Mouse (Mus musculus): Measurements from ENCODE around the gene D330045A20Rik. TPM values are rescaled to one million over a fixed set of nuclear protein-coding genes. Genes with fewer than 3 reads are reported as not detected.

The D330045A20Rik gene
- polyA plus RNA-seq, 1 experiment from 2014 or later: 0.42 TPM

GRCm38 (mm10) chrX:139596404-139596803 lies 116.2 kb downstream of the D330045A20Rik start:
- H3K4me1 ChIP-seq (replicated peaks): no peaks in the 10 kb centered on the region
- no peaks in the 10 kb centered on the region for H3K9me3 ChIP-seq
- no peak overlapping the region for H3K9ac ChIP-seq
- no peaks in the 10 kb centered on the region for H3K36me3 ChIP-seq
- ATAC-seq (ENCODE audit: low read depth): no peak
- H3K4me3 ChIP-seq: no peak overlapping the region
- no peak overlapping the region for H3K4me2 ChIP-seq
- 87% methylated on average over 6 of the region's 6 CpGs for WGBS
- no peak overlapping the region for H3K27ac ChIP-seq (replicated peaks)
- H3K27me3 ChIP-seq: peaks cover 27% of the 10 kb centered on the region

Other genes with a start within 250 kb of the D330045A20Rik start
- gene Trap1a, start 146.7 kb upstream of the D330045A20Rik start, polyA plus RNA-seq (2015; fragmentation: Nextera tagmentation; extraction: Ambion mirVana): not detected in 2 replicates
- gene Rnf128, start 82.9 kb downstream of the D330045A20Rik start, polyA plus RNA-seq (2015; fragmentation: Nextera tagmentation; extraction: Ambion mirVana): 2.5 TPM in 2 replicates
- gene Tbc1d8b, start 204.6 kb downstream of the D330045A20Rik start, polyA plus RNA-seq (2015; fragmentation: Nextera tagmentation; extraction: Ambion mirVana): 0.63 and 0.79 TPM in 2 replicates
- gene Gm15013, start 234.1 kb downstream of the D330045A20Rik start, polyA plus RNA-seq (2015; fragmentation: Nextera tagmentation; extraction: Ambion mirVana): not detected in 2 replicates

Measured in neural tube, embryonic 13.5 days (tissue).